Mouse (Mus musculus) layer of hippocampus, adult 18-20 months (tissue): ENCODE measurements at regions not wholly inside any gene's neighbourhood (a gene's known extent, or its start where the extent isn't known, plus 50 kb on each side); places are given as distances from the start of the nearest gene placed in this dataset.

Experiments used
- DNase-seq, 2 experiments: peaks; one replicate each; pipeline ENCODE4 v3.0.0; 2022; ENCODE audit warnings: low spot score in 2 of 2

GRCm38 (mm10) chr4:34484273-34484672 is 66.5 kb upstream of the Akirin2 start:
- DNase-seq, result no peak

GRCm38 (mm10) chr4:34485574-34485973 is 65.2 kb upstream of the Akirin2 start:
- DNase-seq, result no peak

- DNase-seq, result no peak
These were observed 55.6 kb upstream of the Akirin2 start for GRCm38 (mm10) chr4:34494961-34495723.

GRCm38 (mm10) chr4:34498325-34498724 is 52.4 kb upstream of the Akirin2 start:
- no peak for DNase-seq

GRCm38 (mm10) chr4:34498781-34499180 is 52.0 kb upstream of the Akirin2 start:
- DNase-seq, result no peak

- no peak for DNase-seq
These were observed 51.0 kb upstream of the Akirin2 start for GRCm38 (mm10) chr4:34499731-34500130.
